Mouse (Mus musculus): Measurements from ENCODE around the gene Mad2l2. TPM values are rescaled to one million over a fixed set of nuclear protein-coding genes. Genes with fewer than 3 reads are reported as not detected.
"Not testable (repeated sequence)": the region's sequence is repeated elsewhere in the genome, so short reads cannot be mapped to it uniquely, and the experiment has no call there.

Mad2l2 gene
- polyA plus RNA-seq, 1 experiment from 2014 or later: 47.5 TPM

DNA sequence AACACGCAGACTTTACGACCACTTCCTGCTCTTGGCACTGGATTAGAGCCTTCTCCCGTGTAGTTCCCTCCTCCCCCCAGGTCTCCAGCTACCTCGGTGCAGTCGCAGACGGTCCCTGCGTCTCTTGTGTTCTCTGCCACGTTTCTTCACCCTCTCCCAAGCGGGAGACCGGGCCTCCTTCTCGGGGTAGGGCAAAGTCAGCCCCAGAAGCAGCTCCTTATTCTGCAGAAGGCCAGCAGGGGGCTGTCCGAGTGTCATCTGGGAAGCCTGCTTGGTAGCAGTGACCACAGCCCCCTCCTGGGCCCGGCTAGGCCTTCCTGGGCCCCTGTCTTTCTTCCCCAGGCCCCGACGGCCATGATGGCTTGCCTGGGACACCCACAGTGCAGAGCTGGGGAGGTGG lies 14.7 kb upstream of the Mad2l2 start:
- no peak overlapping the region for H3K9ac ChIP-seq (ENCODE audit: low read length)
- DNase-seq (ENCODE audit: low spot score) (peak; percentile 67), ATAC-seq (replicated peaks; ENCODE audit: low FRiP score, low TSS enrichment, low read depth) (peak; percentile 30; the same call in 1 of the 2 replicates)
- no peaks in the 10 kb centered on the region for H3K4me1 ChIP-seq (replicated peaks; ENCODE audit: control insufficient read depth, insufficient read depth, low read length)
- no peaks in the 10 kb centered on the region for H3K27me3 ChIP-seq (replicated peaks; ENCODE audit: control insufficient read depth, insufficient read depth, low read length)
- 2% methylated on average over 15 of the region's 15 CpGs for WGBS
- H3K27ac ChIP-seq (ENCODE audit: low read depth): no peak overlapping the region
- H3K4me3 ChIP-seq (ENCODE audit: low read depth, low read length): no peak overlapping the region
- H3K9me3 ChIP-seq (ENCODE audit: control insufficient read depth, low read length): 0 out of 2 replicates have a peak, but pooled peaks cover 5% of the 10 kb centered on the region
- H3K4me2 ChIP-seq (ENCODE audit: low read length): peak overlapping the region; percentile 23
- no peaks in the 10 kb centered on the region for H3K36me3 ChIP-seq (ENCODE audit: control insufficient read depth, insufficient read depth, low read length)

DNA sequence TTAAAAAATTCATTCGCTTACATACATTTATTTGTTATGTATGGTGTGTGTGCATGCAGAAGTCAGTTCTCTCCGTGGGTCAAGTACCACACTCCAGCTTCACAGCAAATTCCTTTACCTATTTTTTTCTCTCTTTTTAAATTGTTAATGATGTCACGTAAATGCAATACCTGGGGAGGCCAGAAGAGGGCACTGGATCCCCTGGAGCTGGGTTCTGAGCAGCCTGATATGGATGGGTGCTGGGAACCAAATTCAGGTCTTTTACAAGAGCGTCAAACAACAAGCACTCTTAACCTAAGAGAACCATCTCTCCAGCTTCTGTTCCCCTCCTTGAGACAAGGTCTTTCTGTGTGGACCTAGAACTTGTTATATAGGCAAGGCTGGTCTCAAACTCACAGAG lies 13.5 kb upstream of the Mad2l2 start:
- no peaks in the 10 kb centered on the region for H3K36me3 ChIP-seq (ENCODE audit: control insufficient read depth, insufficient read depth, low read length)
- H3K4me2 ChIP-seq (ENCODE audit: low read length): no peak overlapping the region
- DNase-seq (ENCODE audit: low spot score) (no peak), ATAC-seq (replicated peaks; ENCODE audit: low FRiP score, low TSS enrichment, low read depth) (no peak)
- H3K4me1 ChIP-seq (replicated peaks; ENCODE audit: control insufficient read depth, insufficient read depth, low read length): no peaks in the 10 kb centered on the region
- no peak overlapping the region for H3K4me3 ChIP-seq (ENCODE audit: low read depth, low read length)
- H3K9me3 ChIP-seq (ENCODE audit: control insufficient read depth, low read length): 0 out of 2 replicates have a peak, but pooled peaks cover 5% of the 10 kb centered on the region
- no peaks in the 10 kb centered on the region for H3K27me3 ChIP-seq (replicated peaks; ENCODE audit: control insufficient read depth, insufficient read depth, low read length)
- H3K9ac ChIP-seq (ENCODE audit: low read length): no peak overlapping the region
- WGBS: 64% methylated on average over 4 of the region's 4 CpGs
- H3K27ac ChIP-seq (ENCODE audit: low read depth): no peak overlapping the region

DNA sequence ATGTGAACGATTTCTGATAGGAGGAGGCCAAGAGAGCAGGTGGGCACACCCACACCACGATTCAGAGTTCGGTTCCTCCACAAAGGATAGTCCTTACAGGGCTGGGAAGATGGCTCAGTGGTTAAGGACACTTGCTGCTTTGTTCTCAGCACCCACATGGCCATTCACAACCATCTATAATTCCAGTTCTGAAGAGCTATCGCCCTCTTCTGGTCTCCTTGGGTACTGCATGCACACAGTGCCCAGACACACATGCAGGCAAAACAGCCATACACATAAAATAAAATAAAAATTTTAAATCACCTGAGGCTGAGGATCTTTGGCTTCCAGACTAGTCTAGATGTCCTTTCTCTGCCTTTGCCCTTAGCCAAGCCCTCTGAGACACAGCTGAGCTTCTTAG lies 12.8 kb upstream of the Mad2l2 start:
- Histone ChIP-seq H3K9me3 (ENCODE audit: control insufficient read depth, low read length) (0 out of 2 replicates have a peak, but pooled peaks cover 5% of the 10 kb centered on the region), H3K27ac (ENCODE audit: low read depth) (no peak overlapping the region), H3K36me3 (ENCODE audit: control insufficient read depth, insufficient read depth, low read length) (no peaks in the 10 kb centered on the region), H3K4me3 (ENCODE audit: low read depth, low read length) (no peak overlapping the region), H3K27me3 (replicated peaks; ENCODE audit: control insufficient read depth, insufficient read depth, low read length) (no peaks in the 10 kb centered on the region), H3K4me1 (replicated peaks; ENCODE audit: control insufficient read depth, insufficient read depth, low read length) (no peaks in the 10 kb centered on the region), H3K9ac (ENCODE audit: low read length) (no peak overlapping the region), H3K4me2 (ENCODE audit: low read length) (no peak overlapping the region)
- 74% methylated on average over 4 of the region's 4 CpGs for WGBS
- no peak for ATAC-seq (replicated peaks; ENCODE audit: low FRiP score, low TSS enrichment, low read depth)
- DNase-seq (ENCODE audit: low spot score): no peak

DNA sequence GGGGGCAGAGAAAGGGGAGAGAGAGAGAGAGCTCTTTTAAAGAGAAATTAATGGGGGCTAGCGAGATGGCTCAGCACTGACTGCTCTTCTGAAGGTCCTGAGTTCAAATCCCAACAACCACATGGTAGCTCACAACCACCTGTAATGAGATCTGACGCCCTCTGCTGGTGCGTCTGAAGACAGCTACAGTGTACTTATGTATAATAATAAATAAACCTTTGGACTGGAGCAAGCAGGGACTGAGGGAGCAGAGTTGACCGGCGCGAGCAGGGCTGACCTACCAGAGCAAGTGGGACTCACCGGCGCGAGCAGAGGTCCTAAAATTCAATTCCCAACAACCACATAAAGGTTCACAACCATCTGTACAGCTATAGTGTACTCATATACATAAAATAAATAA lies 10.6 kb upstream of the Mad2l2 start:
- ATAC-seq (replicated peaks; ENCODE audit: low FRiP score, low TSS enrichment, low read depth); H3K4me3 ChIP-seq (ENCODE audit: low read depth, low read length); H3K4me1 ChIP-seq (replicated peaks; ENCODE audit: control insufficient read depth, insufficient read depth, low read length); H3K4me2 ChIP-seq (ENCODE audit: low read length); DNase-seq (ENCODE audit: low spot score); H3K9ac ChIP-seq (ENCODE audit: low read length); H3K27ac ChIP-seq (ENCODE audit: low read depth); H3K36me3 ChIP-seq (ENCODE audit: control insufficient read depth, insufficient read depth, low read length); H3K9me3 ChIP-seq (ENCODE audit: control insufficient read depth, low read length); H3K27me3 ChIP-seq (replicated peaks; ENCODE audit: control insufficient read depth, insufficient read depth, low read length): not testable (repeated sequence)
- WGBS: 83% methylated on average over 9 of the region's 9 CpGs

DNA sequence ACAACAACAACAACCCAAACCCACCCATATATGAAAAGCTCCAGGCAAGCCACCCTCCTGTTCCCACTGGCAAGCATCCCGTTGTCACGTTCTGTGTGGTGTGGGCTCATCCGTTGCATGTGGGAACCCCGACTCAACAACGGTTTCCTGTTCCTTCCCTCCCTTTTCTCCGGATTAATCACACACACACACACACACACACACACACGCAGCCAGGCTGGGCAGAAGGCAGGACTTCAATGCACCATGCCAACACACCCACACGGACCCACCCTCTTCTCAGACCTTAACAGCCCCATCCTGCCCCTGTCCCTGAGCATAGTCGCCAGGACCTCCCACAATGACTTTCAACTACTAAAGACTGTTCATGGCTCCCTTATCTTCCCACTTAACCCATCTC lies 9.6 kb upstream of the Mad2l2 start:
- ATAC-seq (replicated peaks; ENCODE audit: low FRiP score, low TSS enrichment, low read depth) (no peak), DNase-seq (ENCODE audit: low spot score) (no peak)
- WGBS: 79% methylated on average over 9 of the region's 9 CpGs
- Histone ChIP-seq H3K9ac (ENCODE audit: low read length) (no peak overlapping the region), H3K27me3 (replicated peaks; ENCODE audit: control insufficient read depth, insufficient read depth, low read length) (0 out of 2 replicates have a peak, but pooled peaks cover 3% of the 10 kb centered on the region), H3K9me3 (ENCODE audit: control insufficient read depth, low read length) (0 out of 2 replicates have a peak, but pooled peaks cover 5% of the 10 kb centered on the region), H3K4me1 (replicated peaks; ENCODE audit: control insufficient read depth, insufficient read depth, low read length) (no peaks in the 10 kb centered on the region), H3K4me3 (ENCODE audit: low read depth, low read length) (no peak overlapping the region), H3K36me3 (ENCODE audit: control insufficient read depth, insufficient read depth, low read length) (no peaks in the 10 kb centered on the region), H3K27ac (ENCODE audit: low read depth) (no peak overlapping the region), H3K4me2 (ENCODE audit: low read length) (no peak overlapping the region)

DNA sequence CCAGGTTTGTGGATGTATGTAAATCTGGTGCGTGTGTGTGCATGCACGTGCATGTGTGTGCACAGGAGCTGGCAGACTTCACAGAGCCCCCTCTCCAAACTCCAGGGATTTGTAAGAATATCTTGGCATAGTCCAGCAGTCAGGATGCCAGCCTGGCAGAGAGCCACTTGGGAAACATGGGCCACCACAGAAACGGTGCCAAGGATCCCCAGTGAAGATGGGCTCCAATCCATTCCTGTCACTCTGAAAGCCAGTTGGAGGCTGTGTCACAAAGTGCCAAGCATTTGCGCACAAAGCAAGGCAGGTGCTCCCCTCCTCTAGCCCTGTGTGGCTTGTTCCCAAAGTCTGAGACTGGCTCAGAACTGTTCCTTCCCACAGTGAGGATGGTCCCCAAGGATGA lies 8.8 kb upstream of the Mad2l2 start:
- no peak overlapping the region for H3K9ac ChIP-seq (ENCODE audit: low read length)
- H3K9me3 ChIP-seq (ENCODE audit: control insufficient read depth, low read length): 0 out of 2 replicates have a peak, but pooled peaks cover 5% of the 10 kb centered on the region
- DNase-seq (ENCODE audit: low spot score): no peak
- no peaks in the 10 kb centered on the region for H3K4me1 ChIP-seq (replicated peaks; ENCODE audit: control insufficient read depth, insufficient read depth, low read length)
- 0 out of 2 replicates have a peak, but pooled peaks cover 3% of the 10 kb centered on the region for H3K27me3 ChIP-seq (replicated peaks; ENCODE audit: control insufficient read depth, insufficient read depth, low read length)
- H3K4me3 ChIP-seq (ENCODE audit: low read depth, low read length): no peak overlapping the region
- H3K4me2 ChIP-seq (ENCODE audit: low read length): no peak overlapping the region
- ATAC-seq (replicated peaks; ENCODE audit: low FRiP score, low TSS enrichment, low read depth): no peak
- 84% methylated on average over 4 of the region's 4 CpGs for WGBS
- H3K27ac ChIP-seq (ENCODE audit: low read depth): no peak overlapping the region
- H3K36me3 ChIP-seq (ENCODE audit: control insufficient read depth, insufficient read depth, low read length): no peaks in the 10 kb centered on the region

DNA sequence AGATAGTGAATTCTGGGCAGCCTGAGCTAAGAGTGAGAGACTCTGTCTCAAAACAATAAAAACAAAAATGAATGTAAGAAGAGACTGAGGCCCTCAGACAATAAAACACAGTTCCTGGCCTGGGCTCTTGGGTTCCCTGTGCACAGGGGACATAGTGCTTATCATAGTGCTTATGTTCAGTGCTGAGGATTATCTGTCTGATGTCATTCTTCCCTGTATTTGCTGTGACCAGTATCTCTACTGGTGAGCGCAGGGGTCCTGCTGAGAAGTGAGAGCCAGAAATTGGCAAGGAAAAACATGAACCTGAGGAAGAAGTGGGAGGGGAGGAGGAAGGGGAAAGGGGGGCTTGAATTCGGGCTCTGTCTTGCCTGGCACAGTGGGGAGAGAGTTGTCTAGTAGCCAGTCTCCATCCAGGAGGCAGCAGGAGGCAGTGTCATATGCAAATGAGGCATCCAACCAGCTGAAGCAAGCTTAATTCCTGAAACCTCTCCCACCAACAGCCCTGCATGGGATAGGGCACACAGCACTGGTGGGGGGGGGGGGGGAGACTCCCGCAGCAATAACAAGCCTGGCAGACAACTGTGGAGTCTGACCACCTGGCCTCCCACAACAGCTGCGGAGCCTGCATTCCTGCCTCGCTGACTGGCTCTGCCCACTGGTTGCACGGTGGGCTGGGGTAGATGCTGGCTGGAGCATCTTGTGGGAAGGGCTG lies 8.0 kb upstream of the Mad2l2 start:
- ATAC-seq (replicated peaks; ENCODE audit: low FRiP score, low TSS enrichment, low read depth): no peak
- Histone ChIP-seq H3K27ac (ENCODE audit: low read depth) (no peak overlapping the region), H3K9ac (ENCODE audit: low read length) (no peak overlapping the region), H3K27me3 (replicated peaks; ENCODE audit: control insufficient read depth, insufficient read depth, low read length) (0 out of 2 replicates have a peak, but pooled peaks cover 3% of the 10 kb centered on the region), H3K4me1 (replicated peaks; ENCODE audit: control insufficient read depth, insufficient read depth, low read length) (no peaks in the 10 kb centered on the region), H3K9me3 (ENCODE audit: control insufficient read depth, low read length) (0 out of 2 replicates have a peak, but pooled peaks cover 2% of the 10 kb centered on the region), H3K36me3 (ENCODE audit: control insufficient read depth, insufficient read depth, low read length) (no peaks in the 10 kb centered on the region), H3K4me2 (ENCODE audit: low read length) (no peak overlapping the region), H3K4me3 (ENCODE audit: low read depth, low read length) (no peak overlapping the region)
- no peak for DNase-seq (ENCODE audit: low spot score)
- WGBS: 23% methylated on average over 5 of the region's 6 CpGs

DNA sequence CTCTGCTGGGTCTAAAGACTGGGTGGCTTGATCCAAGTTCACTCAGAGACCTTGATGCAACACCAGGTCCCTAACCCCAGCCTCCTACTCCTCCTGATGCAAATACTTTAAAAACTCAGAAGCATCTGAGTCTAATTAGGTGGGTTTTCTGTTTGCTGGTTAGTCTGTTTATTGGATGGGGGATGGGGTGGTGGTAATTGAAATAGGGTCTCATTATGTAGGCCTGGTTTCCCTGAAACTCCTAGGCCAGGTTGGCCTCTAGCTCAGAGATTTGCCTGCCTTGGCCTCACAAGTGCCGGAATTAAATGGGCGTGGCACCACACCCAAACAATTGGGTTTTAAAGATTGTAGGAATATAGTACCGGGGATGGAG lies 7.5 kb upstream of the Mad2l2 start:
- 71% methylated on average over 3 of the region's 3 CpGs for WGBS
- no peak for DNase-seq (ENCODE audit: low spot score)

DNA sequence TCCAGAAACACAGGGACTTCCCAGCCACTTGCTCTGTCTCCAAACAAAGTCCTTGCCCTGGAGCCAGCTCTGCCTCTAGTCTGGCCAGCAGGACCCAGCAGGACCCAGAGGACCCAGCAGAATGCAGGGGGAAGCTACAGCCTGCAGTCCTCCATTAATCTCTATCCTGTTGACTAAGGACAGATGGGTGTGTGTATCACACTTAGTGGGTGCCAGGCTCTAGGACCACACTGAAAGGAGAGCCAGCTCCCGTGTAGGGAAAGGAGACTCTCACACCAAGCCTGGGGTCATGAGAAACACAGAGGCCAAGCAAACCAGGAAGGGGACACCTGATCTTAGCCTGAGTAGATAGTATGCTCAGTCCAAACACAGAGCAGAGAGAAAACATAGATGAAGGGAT lies 1.9 kb upstream of the Mad2l2 start:
- Histone ChIP-seq H3K36me3 (ENCODE audit: control insufficient read depth, insufficient read depth, low read length) (no peaks in the 10 kb centered on the region), H3K4me1 (replicated peaks; ENCODE audit: control insufficient read depth, insufficient read depth, low read length) (no peaks in the 10 kb centered on the region), H3K9me3 (ENCODE audit: control insufficient read depth, low read length) (no peaks in the 10 kb centered on the region), H3K9ac (ENCODE audit: low read length) (no peak overlapping the region), H3K4me2 (ENCODE audit: low read length) (no peak overlapping the region), H3K4me3 (ENCODE audit: low read depth, low read length) (no peak overlapping the region), H3K27me3 (replicated peaks; ENCODE audit: control insufficient read depth, insufficient read depth, low read length) (peaks cover 47% of the 10 kb centered on the region), H3K27ac (ENCODE audit: low read depth) (no peak overlapping the region)
- WGBS: 48% methylated on average over 1 of the region's 1 CpGs
- DNase-seq (ENCODE audit: low spot score) (no peak), ATAC-seq (replicated peaks; ENCODE audit: low FRiP score, low TSS enrichment, low read depth) (no peak)

More for the DNA sequence above, 7.5 kb upstream of the Mad2l2 start:
- Histone ChIP-seq H3K27me3 (replicated peaks; ENCODE audit: control insufficient read depth, insufficient read depth, low read length) (0 out of 2 replicates have a peak, but pooled peaks cover 3% of the 10 kb centered on the region), H3K27ac (ENCODE audit: low read depth) (no peak overlapping the region), H3K4me2 (ENCODE audit: low read length) (no peak overlapping the region), H3K9me3 (ENCODE audit: control insufficient read depth, low read length) (no peaks in the 10 kb centered on the region), H3K4me1 (replicated peaks; ENCODE audit: control insufficient read depth, insufficient read depth, low read length) (no peaks in the 10 kb centered on the region), H3K4me3 (ENCODE audit: low read depth, low read length) (no peak overlapping the region), H3K9ac (ENCODE audit: low read length) (no peak overlapping the region), H3K36me3 (ENCODE audit: control insufficient read depth, insufficient read depth, low read length) (no peaks in the 10 kb centered on the region)
- no peak for ATAC-seq (replicated peaks; ENCODE audit: low FRiP score, low TSS enrichment, low read depth)
